Mouse (Mus musculus) G1E (cell line): ENCODE data around the gene Serpinb12.

Experiments used
- CTCF ChIP-seq: IDR thresholded peaks from 2 replicates; pipeline ENCODE4 v1.5.1; 2012; ENCODE audit warnings: low read depth, low read length, inconsistent platforms, mixed read lengths
- GATA1 ChIP-seq: IDR thresholded peaks from 2 replicates; pipeline ENCODE4 v1.6.1; 2012; ENCODE audit warnings: borderline replicate concordance, low read length, inconsistent platforms, mixed read lengths
- POLR2AphosphoS5 ChIP-seq: IDR thresholded peaks from 2 replicates; pipeline ENCODE4 v1.6.1; 2012; ENCODE audit warnings: low read depth, low read length, inconsistent platforms; ENCODE audit not compliant: insufficient replicate concordance
- TAL1 ChIP-seq: conservative IDR thresholded peaks from 2 replicates; pipeline ENCODE4 v1.6.1; 2012; ENCODE audit warnings: low read depth, low read length, inconsistent platforms, mixed read lengths

DNA sequence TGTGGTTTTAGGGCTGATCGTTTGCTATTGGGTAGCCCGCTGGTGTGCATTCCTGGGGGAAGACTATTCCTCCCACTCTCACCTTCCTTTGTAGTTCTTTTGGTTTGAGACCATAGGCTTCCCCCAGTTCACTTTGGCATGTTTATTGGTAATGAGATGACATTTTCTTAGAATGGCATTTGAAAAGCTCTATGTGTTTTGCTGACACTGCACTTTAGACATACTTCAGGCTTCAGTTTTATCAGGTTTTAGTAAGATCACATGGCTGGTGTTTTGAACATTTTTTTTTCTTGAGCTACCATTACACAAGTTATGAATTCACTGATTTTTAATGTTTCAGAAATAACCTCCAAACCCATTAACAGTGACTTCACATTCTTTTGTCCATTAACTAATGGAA, 67.5 kb downstream of the Serpinb12 start:
- TF ChIP-seq CTCF: no peak
- no peak for TF ChIP-seq POLR2AphosphoS5
- TF ChIP-seq GATA1: no peak
- TF ChIP-seq TAL1: no peak
